Mouse (Mus musculus) stomach, postnatal 0 days (tissue): ENCODE data around the gene Calm5. TPM values are rescaled to one million over a fixed set of nuclear protein-coding genes. Genes with fewer than 3 reads are reported as not detected.

Experiments used
- ATAC-seq: fragments of 200-750 bp; cut with Nextera tagmentation; 2 replicates; pipeline ENCODE4 v1.8.0; 2017; ENCODE audit not compliant: low FRiP score, low TSS enrichment
- DNase-seq: peaks from one replicate; pipeline ENCODE4 v3.0.0-alpha.2; 2016; ENCODE audit warnings: low spot score
- H3K27ac ChIP-seq: fragments of 300-500 bp; sonication (generic); replicated peaks from 2 replicates; pipeline ENCODE4 v1.5.1; 2014; ENCODE audit warnings: mild to moderate bottlenecking, control low read depth
- H3K27me3 ChIP-seq: fragments of 300-500 bp; sonication (generic); 2 replicates; pipeline ENCODE4 v1.6.1; 2014; ENCODE audit warnings: low read length; ENCODE audit not compliant: control insufficient read depth, insufficient read depth
- H3K36me3 ChIP-seq: fragments of 300-500 bp; sonication (generic); 2 replicates; pipeline ENCODE4 v1.6.1; 2014; ENCODE audit warnings: low read length, mixed read lengths; ENCODE audit not compliant: control insufficient read depth, insufficient read depth
- H3K4me1 ChIP-seq: fragments of 300-500 bp; sonication (generic); replicated peaks from 2 replicates; pipeline ENCODE4 v1.6.1; 2014; ENCODE audit warnings: antibody characterized with exemption; ENCODE audit not compliant: control insufficient read depth, insufficient read depth
- H3K4me2 ChIP-seq: fragments of 300-500 bp; sonication (generic); replicated peaks from 2 replicates; pipeline ENCODE4 v1.6.1; 2014; ENCODE audit warnings: low read depth, mild to moderate bottlenecking, control low read depth, moderate library complexity
- H3K4me3 ChIP-seq: fragments of 300-500 bp; sonication (generic); 2 replicates; pipeline ENCODE4 v1.5.1; 2014; ENCODE audit warnings: low read depth, low read length, control low read depth
- H3K9ac ChIP-seq: fragments of 300-500 bp; sonication (generic); 2 replicates; pipeline ENCODE4 v1.6.1; 2014; ENCODE audit warnings: mild to moderate bottlenecking, low read length, control low read depth, mixed read lengths
- H3K9me3 ChIP-seq: fragments of 300-500 bp; sonication (generic); 2 replicates; pipeline ENCODE4 v1.6.1; 2016; ENCODE audit warnings: low read length; ENCODE audit not compliant: control insufficient read depth
- CTCF ChIP-seq: IDR thresholded peaks from 2 replicates; pipeline ENCODE4 v1.5.1; 2016; ENCODE audit warnings: antibody characterized with exemption, low read depth, mild to moderate bottlenecking, moderate library complexity
- EP300 ChIP-seq: optimal IDR thresholded peaks from 2 replicates; pipeline ENCODE3; 2016; ENCODE audit warnings: antibody characterized with exemption
- WGBS: fragments of 180-500 bp; shearing (Covaris S2); extraction: QIAGEN DNeasy Blood & Tissue Kit; methylation state at CpG from one replicate; pipeline ENCODE4 v1.1.7; 2014; 5-methylcytosine and 5-hydroxymethylcytosine counted together
- polyA plus RNA-seq: library from polyadenylated mRNA; unstranded; fragments of >200 nt; fragmentation: Nextera tagmentation; extraction: Ambion mirVana; gene quantifications from 2 replicates; pipeline ENCODE4 v1.2.1, GENCODE M21; 2015

Calm5 gene
- polyA plus RNA-seq, 1 experiment from 2014 or later = not detected

- ATAC-seq (no peak), DNase-seq (no peak)
- H3K4me2 ChIP-seq = no peak overlapping the region
- H3K9me3 ChIP-seq = no peaks in the 10 kb centered on the region
- H3K27ac ChIP-seq = no peak overlapping the region
- H3K4me3 ChIP-seq = no peak overlapping the region
- no peak overlapping the region for H3K9ac ChIP-seq
- 81% methylated on average over 1 of the region's 1 CpGs for WGBS
- H3K4me1 ChIP-seq = no peaks in the 10 kb centered on the region
- no peaks in the 10 kb centered on the region for H3K27me3 ChIP-seq
- TF ChIP-seq CTCF = no peak
- no peak for TF ChIP-seq EP300
- H3K36me3 ChIP-seq = no peaks in the 10 kb centered on the region
These were observed 2.3 kb downstream of the Calm5 start for GRCm38 (mm10) chr13:3856252-3856651.

GRCm38 (mm10) chr13:3861251-3861650 lies 7.3 kb downstream of the Calm5 start:
- 81% methylated on average over 8 of the region's 8 CpGs for WGBS
- Histone ChIP-seq H3K4me1 (0 out of 2 replicates have a peak, but pooled peaks cover 2% of the 10 kb centered on the region), H3K27me3 (no peaks in the 10 kb centered on the region), H3K36me3 (no peaks in the 10 kb centered on the region), H3K27ac (no peak overlapping the region), H3K9me3 (no peaks in the 10 kb centered on the region), H3K4me3 (no peak overlapping the region), H3K4me2 (no peak overlapping the region), H3K9ac (no peak overlapping the region)
- TF ChIP-seq CTCF = no peak
- no peak for TF ChIP-seq EP300
- DNase-seq = no peak
- ATAC-seq = no peak

GRCm38 (mm10) chr13:3862325-3862724 lies 8.4 kb downstream of the Calm5 start:
- Histone ChIP-seq H3K27ac (0 out of 2 replicates have a peak overlapping the region, but pooled peaks have one; percentile 30), H3K36me3 (no peaks in the 10 kb centered on the region), H3K4me2 (no peak overlapping the region), H3K9ac (no peak overlapping the region), H3K9me3 (no peaks in the 10 kb centered on the region), H3K4me1 (0 out of 2 replicates have a peak, but pooled peaks cover 2% of the 10 kb centered on the region), H3K27me3 (no peaks in the 10 kb centered on the region), H3K4me3 (no peak overlapping the region)
- 65% methylated on average over 3 of the region's 3 CpGs for WGBS
- TF ChIP-seq CTCF = peak; percentile 50
- no peak for TF ChIP-seq EP300
- peak; percentile 48 for DNase-seq
- peak; percentile 39 for ATAC-seq

GRCm38 (mm10) chr13:3862922-3863580 lies 9.1 kb downstream of the Calm5 start:
- Histone ChIP-seq H3K4me3 (no peak overlapping the region), H3K4me2 (no peak overlapping the region), H3K4me1 (0 out of 2 replicates have a peak, but pooled peaks cover 2% of the 10 kb centered on the region), H3K9me3 (no peaks in the 10 kb centered on the region), H3K27me3 (no peaks in the 10 kb centered on the region), H3K9ac (no peak overlapping the region), H3K27ac (peak overlapping the region; percentile 35; the same call in 1 of the 2 replicates), H3K36me3 (no peaks in the 10 kb centered on the region)
- TF ChIP-seq EP300 (peak; percentile 85), CTCF (peak; percentile 34)
- ATAC-seq (peak; percentile 77), DNase-seq (peak; percentile 60)
- 71% methylated on average over 10 of the region's 10 CpGs for WGBS

GRCm38 (mm10) chr13:3865648-3866354 lies 11.8 kb downstream of the Calm5 start:
- H3K4me3 ChIP-seq = no peak overlapping the region
- WGBS = 62% methylated on average over 14 of the region's 14 CpGs
- H3K27me3 ChIP-seq = no peaks in the 10 kb centered on the region
- H3K4me1 ChIP-seq = 0 out of 2 replicates have a peak, but pooled peaks cover 2% of the 10 kb centered on the region
- no peaks in the 10 kb centered on the region for H3K36me3 ChIP-seq
- no peak overlapping the region for H3K9ac ChIP-seq
- no peak for TF ChIP-seq CTCF
- H3K9me3 ChIP-seq = no peaks in the 10 kb centered on the region
- DNase-seq (peak; percentile 61), ATAC-seq (peak; percentile 83)
- no peak overlapping the region for H3K4me2 ChIP-seq
- peak overlapping the region; percentile 73 for H3K27ac ChIP-seq
